In the genomic region with DNA sequence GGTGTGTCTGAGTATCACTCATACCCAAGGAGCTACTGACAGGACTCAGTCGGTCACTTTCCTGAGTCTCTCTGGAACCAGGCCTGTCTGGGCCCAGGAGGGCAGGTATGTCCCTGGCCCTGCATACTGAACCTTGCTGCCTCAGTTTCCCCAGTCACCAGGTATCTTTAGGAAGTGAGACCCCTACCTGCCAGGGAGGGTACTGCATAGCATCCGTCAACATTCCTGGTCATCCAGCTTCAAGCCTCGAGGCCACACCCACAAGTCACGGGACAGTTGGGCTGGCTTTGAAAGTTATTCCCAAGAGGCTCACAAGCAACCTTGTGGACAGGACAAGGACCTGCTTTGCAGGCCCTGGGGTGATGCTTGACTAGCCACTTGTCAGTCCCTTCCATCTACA, we compare ENCODE assay signal across 12 mouse cellular contexts. TPM values are rescaled to one million over a fixed set of nuclear protein-coding genes. Genes with fewer than 3 reads are reported as not detected.
DNase-seq lines count a peak whose midpoint lies in the region; ATAC-seq and TF ChIP-seq lines count a peak whose summit lies in the region.
"Had no signal": no experiment of that assay in that cellular context is flagged by ENCODE, and none has a peak within 500 bp of the region (broad histone marks: within the 10 kb centered on the region; RNA-seq: fewer than 3 reads in every experiment).

No protein-coding gene starts in this region.

- TF ChIP-seq CTCF in CH12.LX (conservative IDR thresholded peaks at IDR 0.05 in 1 of 2, IDR thresholded peaks at IDR 0.05 in 1 of 2; ENCODE audit: low read depth in 2 of 2, low read length in 2 of 2): peak; percentile 41 to 66

- H3K4me3 ChIP-seq in kidney, embryonic 15.5 days (replicated peaks): no peak overlapping the region
- H3K4me3 ChIP-seq in CH12.LX (replicated peaks in 1 of 3; ENCODE audit: low read depth in 2 of 3, low read length in 2 of 3, poor library complexity in 1 of 3): no peak overlapping the region
- H3K4me3 ChIP-seq in embryonic facial prominence, embryonic 13.5 days: no peak overlapping the region
- H3K4me3 ChIP-seq: midbrain, embryonic 12.5 days had no signal

- no peak for TF ChIP-seq POLR2A in CH12.LX (IDR thresholded peaks at IDR 0.05; ENCODE audit: low read depth, low read length)

- no peak for TF ChIP-seq EP300 in CH12.LX (IDR thresholded peaks at IDR 0.05; ENCODE audit: low read length)

- H3K4me1 ChIP-seq in kidney, embryonic 15.5 days: peaks cover 5% of the 10 kb centered on the region
- H3K4me1 ChIP-seq in CH12.LX (ENCODE audit: control insufficient read depth in 1 of 2, insufficient read depth in 2 of 2): no peaks in the 10 kb centered on the region
- H3K4me1 ChIP-seq in embryonic facial prominence, embryonic 13.5 days: peaks cover 16% of the 10 kb centered on the region

- dilution Hi-C loops in CH12.LX (cut with MboI; ENCODE audit: extremely low pct_ligation_motif_present, extremely low pct_unique_long_range_greater_than_20kb, low sequenced_read_pairs): no loop called here

- peak; percentile 36 for DNase-seq in embryo, embryonic 10 days (ENCODE audit: low spot score)
- no peak for DNase-seq in embryo, embryonic 10.5 days (ENCODE audit: low spot score)
- DNase-seq in kidney, postnatal 4 days: peak; percentile 23 to 36
- no peak for DNase-seq in CH12.LX (ENCODE audit: extremely low read depth)
- DNase-seq in cerebellum, postnatal 25 days: no peak
- no peak for DNase-seq in thymus, postnatal 0 days (ENCODE audit: low spot score)
- DNase-seq: cerebellum, adult 18-20 months; heart, adult 18-20 months; kidney, adult 18-20 months had no signal

- H3K36me3 ChIP-seq in kidney, embryonic 15.5 days: no peaks in the 10 kb centered on the region
- H3K36me3 ChIP-seq in CH12.LX (replicated peaks in 1 of 2; ENCODE audit: control insufficient read depth in 1 of 2, insufficient read depth in 1 of 2, low read length in 1 of 2): no peaks in the 10 kb centered on the region
- H3K36me3 ChIP-seq in embryonic facial prominence, embryonic 13.5 days: no peaks in the 10 kb centered on the region
- H3K36me3 ChIP-seq: midbrain, embryonic 12.5 days had no signal

- WGBS in kidney, embryonic 15.5 days: 60% methylated on average over 4 of the region's 4 CpGs
- WGBS in embryonic facial prominence, embryonic 13.5 days: 59% methylated on average over 4 of the region's 4 CpGs

- no peaks in the 10 kb centered on the region for H3K79me2 ChIP-seq in CH12.LX (replicated peaks; ENCODE audit: control insufficient read depth, extremely low read depth, insufficient read depth, poor library complexity, severe bottlenecking)

- no peaks in the 10 kb centered on the region for H3K27me3 ChIP-seq in kidney, embryonic 15.5 days
- no peaks in the 10 kb centered on the region for H3K27me3 ChIP-seq in CH12.LX (replicated peaks)
- peaks cover 11% of the 10 kb centered on the region; the same call in 1 of the 2 replicates for H3K27me3 ChIP-seq in embryonic facial prominence, embryonic 13.5 days

- no peak overlapping the region for H3K9ac ChIP-seq in kidney, embryonic 15.5 days
- no peak overlapping the region for H3K9ac ChIP-seq in CH12.LX (ENCODE audit: insufficient read depth, low read depth)
- H3K9ac ChIP-seq in embryonic facial prominence, embryonic 13.5 days: no peak overlapping the region
- H3K9ac ChIP-seq: midbrain, embryonic 12.5 days had no signal

- no peaks in the 10 kb centered on the region for H3K9me3 ChIP-seq in kidney, embryonic 15.5 days (replicated peaks)
- peaks cover 2% of the 10 kb centered on the region for H3K9me3 ChIP-seq in CH12.LX (replicated peaks; ENCODE audit: low read length)
- H3K9me3 ChIP-seq in embryonic facial prominence, embryonic 13.5 days: peaks cover 5% of the 10 kb centered on the region; the same call in 1 of the 2 replicates

- in situ Hi-C loops in CH12.LX (cut with MboI; ENCODE audit: low pct_ligation_motif_present, low pct_unique_long_range_greater_than_20kb, low sequenced_read_pairs): no loop called here

- H3K27ac ChIP-seq in kidney, embryonic 15.5 days: no peak overlapping the region
- no peak overlapping the region for H3K27ac ChIP-seq in CH12.LX (ENCODE audit: insufficient read depth, low read depth)
- H3K27ac ChIP-seq in embryonic facial prominence, embryonic 13.5 days: peak overlapping the region; percentile 75; the same call in 1 of the 2 replicates
- H3K27ac ChIP-seq: midbrain, embryonic 12.5 days had no signal

- no peak for TF ChIP-seq RAD21 in CH12.LX (IDR thresholded peaks at IDR 0.05; ENCODE audit: low read depth, low read length)

- H3K4me2 ChIP-seq in kidney, embryonic 15.5 days: no peak overlapping the region
- no peak overlapping the region for H3K4me2 ChIP-seq in CH12.LX (ENCODE audit: insufficient read depth, low read depth, poor library complexity, severe bottlenecking)
- no peak overlapping the region for H3K4me2 ChIP-seq in embryonic facial prominence, embryonic 13.5 days
- H3K4me2 ChIP-seq: midbrain, embryonic 12.5 days had no signal

- ATAC-seq in kidney, embryonic 15.5 days (replicated peaks; ENCODE audit: low FRiP score): no peak
- no peak for ATAC-seq in embryonic facial prominence, embryonic 13.5 days (ENCODE audit: insufficient number of reproducible peaks, insufficient read depth, low FRiP score, low TSS enrichment, low read depth)

TF ChIP-seq in CH12.LX, 34 proteins besides CTCF, POLR2A, EP300 and RAD21:
- no peak for TF ChIP-seq UBTF (IDR thresholded peaks at IDR 0.05; ENCODE audit: low read depth, low read length)
- TF ChIP-seq KAT2A (IDR thresholded peaks at IDR 0.05; ENCODE audit: insufficient replicate concordance, low read length): no peak
- no peak for TF ChIP-seq JUND (conservative IDR thresholded peaks at IDR 0.05; ENCODE audit: low read depth, low read length)
- no peak for TF ChIP-seq NELFE (IDR thresholded peaks at IDR 0.05; ENCODE audit: low read depth, low read length)

RNA-seq across cellular contexts. Expression of a gene that starts 53.3 kb away (rescaled TPM):
- 0.10 and 0.12 TPM in 2 replicates for polyA plus RNA-seq in kidney, embryonic 15.5 days (2015; fragmentation: Nextera tagmentation; extraction: Ambion mirVana)
- total RNA-seq in CH12.LX (2012; rRNA removed) (not detected in 2 replicates), CH12.LX (2014; rRNA removed) (not detected in 2 replicates)
- not detected in 2 replicates for polyA plus RNA-seq in CH12.LX (2012; ENCODE audit: insufficient read length, low read depth)
- polyA plus RNA-seq in embryonic facial prominence, embryonic 13.5 days (2015; fragmentation: Nextera tagmentation; extraction: Ambion mirVana): 14.5 and 15.1 TPM in 2 replicates
- polyA plus RNA-seq in thymus, postnatal 0 days (2015; fragmentation: Nextera tagmentation; extraction: Ambion mirVana): 0.30 and 0.38 TPM in 2 replicates
- total RNA-seq: heart, adult 18-20 months had no signal

Comparison
In these comparisons a context has a peak if more than half of its experiments do, and no peak if none do; other contexts are left out.
1. DNase-seq: peak in embryo, embryonic 10 days (single experiment) and kidney, postnatal 4 days (2 of 2); none in embryo, embryonic 10.5 days (single experiment), CH12.LX (single experiment), cerebellum, postnatal 25 days (0 of 2) and thymus, postnatal 0 days (single experiment).
2. RNA of a gene that starts 53.3 kb away (polyA plus RNA-seq): 14.5 to 15.1 TPM in embryonic facial prominence, embryonic 13.5 days; 0.30 to 0.38 TPM in thymus, postnatal 0 days, 0.10 to 0.12 TPM in kidney, embryonic 15.5 days and not detected in CH12.LX; every median in the first group is over 10 times any median in the second.